Mouse (Mus musculus) MEL (cell line): ENCODE data around the gene Ppp2r2c.

Source experiments
- CTCF ChIP-seq, 3 experiments: IDR thresholded peaks in 2 of 3; conservative IDR thresholded peaks in 1 of 3; 2 replicates each; pipeline ENCODE4 v1.5.1; 2011 to 2012; ENCODE audit warnings: low read length in 3 of 3, low read depth in 2 of 3, mild to moderate bottlenecking in 2 of 3, improper control_type of control experiment in 1 of 3, inconsistent platforms in 1 of 3, mixed read lengths in 1 of 3, moderate library complexity in 1 of 3; ENCODE audit not compliant: control insufficient read depth in 1 of 3, insufficient read depth in 1 of 3, poor library complexity in 1 of 3, severe bottlenecking in 1 of 3
- EP300 ChIP-seq, 2 experiments: IDR thresholded peaks; 2 replicates each; pipeline ENCODE4 v1.6.1; 2011; ENCODE audit warnings: improper control_type of control experiment in 2 of 2, low read length in 2 of 2, low read depth in 1 of 2, mild to moderate bottlenecking in 1 of 2
- GATA1 ChIP-seq: IDR thresholded peaks from 2 replicates; pipeline ENCODE4 v1.6.1; 2011; ENCODE audit warnings: low read depth, low read length, improper control_type of control experiment
- MXI1 ChIP-seq: IDR thresholded peaks from 2 replicates; pipeline ENCODE4 v1.6.1; 2011; ENCODE audit warnings: mild to moderate bottlenecking, low read depth, low read length, improper control_type of control experiment
- POLR2A ChIP-seq, 2 experiments: IDR thresholded peaks; 2 replicates each; pipeline ENCODE4 v1.6.1; 2011 to 2012; ENCODE audit warnings: low read length in 2 of 2, mild to moderate bottlenecking in 2 of 2, control low read depth in 1 of 2, improper control_type of control experiment in 1 of 2, low read depth in 1 of 2, moderate library complexity in 1 of 2; ENCODE audit not compliant: control insufficient read depth in 1 of 2, insufficient read depth in 1 of 2, poor library complexity in 1 of 2
- POLR2AphosphoS2 ChIP-seq: IDR thresholded peaks from 2 replicates; pipeline ENCODE4 v1.6.1; 2011; ENCODE audit warnings: low read length, improper control_type of control experiment
- POLR2AphosphoS5 ChIP-seq: IDR thresholded peaks from 2 replicates; pipeline ENCODE4 v1.6.1; 2012; ENCODE audit warnings: low read depth, borderline replicate concordance, mild to moderate bottlenecking, inconsistent platforms, low read length, moderate library complexity, mixed read lengths
- TBP ChIP-seq: IDR thresholded peaks from 2 replicates; pipeline ENCODE4 v1.8.0; 2011; ENCODE audit warnings: low read depth, low read length, improper control_type of control experiment
- USF2 ChIP-seq, 2 experiments: IDR thresholded peaks; 2 replicates each; pipeline ENCODE4 v1.6.1; 2011 to 2012; ENCODE audit warnings: improper control_type of control experiment in 2 of 2, low read length in 2 of 2, borderline replicate concordance in 1 of 2, inconsistent platforms in 1 of 2, low read depth in 1 of 2, mild to moderate bottlenecking in 1 of 2; ENCODE audit not compliant: insufficient read depth in 1 of 2
- ZC3H11A ChIP-seq: IDR thresholded peaks from 2 replicates; pipeline ENCODE4 v1.6.1; 2012; ENCODE audit warnings: low read depth, mild to moderate bottlenecking, inconsistent platforms, low read length, improper control_type of control experiment

- TF ChIP-seq TBP = no peak
- no peak for TF ChIP-seq GATA1
- TF ChIP-seq USF2 (IDR thresholded peaks at IDR 0.05; ENCODE audit: borderline replicate concordance in 1 of 2, insufficient read depth in 1 of 2, low read depth in 1 of 2, low read length in 2 of 2) = no peak
- no peak for TF ChIP-seq CTCF (IDR thresholded peaks at IDR 0.05 in 2 of 3, conservative IDR thresholded peaks at IDR 0.05 in 1 of 3; ENCODE audit: control insufficient read depth in 1 of 3, insufficient read depth in 1 of 3, low read depth in 2 of 3, low read length in 3 of 3, poor library complexity in 1 of 3, severe bottlenecking in 1 of 3)
- TF ChIP-seq POLR2A (IDR thresholded peaks at IDR 0.05; ENCODE audit: control insufficient read depth in 1 of 2, insufficient read depth in 1 of 2, low read depth in 1 of 2, low read length in 2 of 2, poor library complexity in 1 of 2) = no peak
- TF ChIP-seq EP300 (IDR thresholded peaks at IDR 0.05; ENCODE audit: low read depth in 1 of 2, low read length in 2 of 2) = no peak
- no peak for TF ChIP-seq ZC3H11A
- no peak for TF ChIP-seq POLR2AphosphoS2
- no peak for TF ChIP-seq POLR2AphosphoS5
- TF ChIP-seq MXI1 = no peak
Measured at GRCm38 (mm10) chr5:36844490-36844889, 23.8 kb upstream of the Ppp2r2c start.
